Mouse (Mus musculus) lung, postnatal 0 days (tissue): ENCODE results near the gene Nkiras1.

ENCODE experiments used
- CTCF ChIP-seq: IDR thresholded peaks from 2 replicates; pipeline ENCODE4 v1.5.1; 2016; ENCODE audit warnings: antibody characterized with exemption, mild to moderate bottlenecking
- EP300 ChIP-seq: IDR thresholded peaks from 2 replicates; pipeline ENCODE4 v1.6.1; 2016; ENCODE audit warnings: antibody characterized with exemption, mild to moderate bottlenecking, control low read depth

DNA sequence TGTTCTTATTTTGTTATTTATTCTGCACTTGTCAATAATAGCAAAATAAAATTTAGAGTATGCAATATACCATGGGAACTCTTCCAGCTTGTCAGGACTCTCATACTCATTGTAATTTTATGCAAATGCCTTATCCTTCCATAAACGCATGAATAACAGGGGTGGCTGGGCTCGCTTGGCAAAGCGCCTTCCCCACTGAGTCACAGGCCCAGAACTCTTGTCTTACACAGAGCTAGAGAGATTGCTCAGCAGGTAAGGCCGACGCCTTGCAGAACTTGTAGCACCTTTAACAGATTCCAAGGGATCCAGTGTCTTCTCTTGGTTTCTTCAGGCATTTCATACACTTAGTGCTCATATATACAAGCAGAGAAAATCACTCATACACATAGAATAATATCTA, 9.4 kb downstream of the Nkiras1 start:
- no peak for TF ChIP-seq CTCF
- TF ChIP-seq EP300 = no peak
